Mouse (Mus musculus): ENCODE results near the gene Il6ra. TPM values are rescaled to one million over a fixed set of nuclear protein-coding genes. Genes with fewer than 3 reads are reported as not detected.

Il6ra gene
- total and polyA plus RNA-seq, 3 experiments, result under 0.01 TPM; not detected in 2

DNA sequence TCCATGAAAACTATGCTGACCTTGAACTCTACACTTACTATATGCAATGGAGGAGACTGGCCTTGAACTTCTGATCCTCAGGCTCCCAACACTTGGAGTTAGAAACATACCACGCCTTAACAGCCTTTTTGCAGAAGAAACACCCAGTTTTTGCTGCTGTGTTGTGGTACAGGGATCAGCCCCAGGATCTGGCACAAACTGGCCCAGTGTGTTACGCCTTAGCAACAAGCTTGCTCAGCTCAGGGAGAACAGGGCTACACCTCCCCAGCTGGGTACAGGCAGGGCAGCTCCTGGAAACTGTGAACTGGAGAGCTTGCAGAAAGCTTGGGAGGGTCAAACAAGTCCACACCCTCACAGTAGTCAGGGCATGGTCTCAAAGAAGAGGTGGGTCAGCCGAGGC lies 23.5 kb upstream of the Il6ra start:
- ATAC-seq (ENCODE audit: extremely low read depth, insufficient number of reproducible peaks, low FRiP score, poor library complexity, severe bottlenecking) (no peak), DNase-seq (ENCODE audit: low spot score) (no peak)
- Histone ChIP-seq H3K27me3 (ENCODE audit: insufficient read depth, low read length) (peaks cover 26% of the 10 kb centered on the region), H3K36me3 (replicated peaks) (no peaks in the 10 kb centered on the region), H3K9me3 (replicated peaks) (no peaks in the 10 kb centered on the region), H3K4me3 (ENCODE audit: low read depth, low read length) (no peak overlapping the region), H3K4me1 (ENCODE audit: insufficient read depth, low read depth, low read length) (no peaks in the 10 kb centered on the region)
- TF ChIP-seq POLR2AphosphoS5 (IDR thresholded peaks at IDR 0.05; ENCODE audit: insufficient replicate concordance, low read depth, low read length) (no peak), GATA2 (IDR thresholded peaks at IDR 0.05; ENCODE audit: borderline replicate concordance, low read depth, low read length) (no peak), GATA1 (IDR thresholded peaks at IDR 0.05; ENCODE audit: borderline replicate concordance, low read length) (no peak), TAL1 (conservative IDR thresholded peaks at IDR 0.05; ENCODE audit: low read depth, low read length) (no peak), CTCF (IDR thresholded peaks at IDR 0.05; ENCODE audit: low read depth, low read length) (no peak)

DNA sequence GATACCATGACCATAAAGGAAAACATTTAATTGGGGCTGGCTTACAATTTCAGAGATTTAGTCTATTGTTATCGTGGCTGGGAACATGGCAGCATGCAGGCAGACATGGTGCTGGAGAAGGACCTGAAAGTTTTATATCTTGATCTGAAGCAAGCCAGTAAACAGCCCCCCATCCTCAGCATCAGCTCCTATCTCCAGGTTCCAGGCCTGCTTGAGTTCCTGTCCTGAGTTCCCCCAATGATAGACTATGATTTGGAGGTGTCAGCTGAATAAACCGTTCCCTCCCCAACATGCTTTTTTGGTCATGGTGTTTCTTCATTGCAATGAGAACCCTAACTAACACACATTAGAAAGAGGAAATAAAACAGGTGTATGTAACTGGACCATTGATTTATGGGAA lies 19.9 kb upstream of the Il6ra start:
- ATAC-seq (ENCODE audit: extremely low read depth, insufficient number of reproducible peaks, low FRiP score, poor library complexity, severe bottlenecking) (no peak), DNase-seq (ENCODE audit: low spot score) (no peak)
- no peak for TF ChIP-seq GATA1 (IDR thresholded peaks at IDR 0.05; ENCODE audit: borderline replicate concordance, low read length)
- no peak overlapping the region for H3K4me3 ChIP-seq (ENCODE audit: low read depth, low read length)
- no peaks in the 10 kb centered on the region for H3K9me3 ChIP-seq (replicated peaks)
- H3K36me3 ChIP-seq (replicated peaks), result no peaks in the 10 kb centered on the region
- peaks cover 15% of the 10 kb centered on the region for H3K27me3 ChIP-seq (ENCODE audit: insufficient read depth, low read length)
- no peaks in the 10 kb centered on the region for H3K4me1 ChIP-seq (ENCODE audit: insufficient read depth, low read depth, low read length)

DNA sequence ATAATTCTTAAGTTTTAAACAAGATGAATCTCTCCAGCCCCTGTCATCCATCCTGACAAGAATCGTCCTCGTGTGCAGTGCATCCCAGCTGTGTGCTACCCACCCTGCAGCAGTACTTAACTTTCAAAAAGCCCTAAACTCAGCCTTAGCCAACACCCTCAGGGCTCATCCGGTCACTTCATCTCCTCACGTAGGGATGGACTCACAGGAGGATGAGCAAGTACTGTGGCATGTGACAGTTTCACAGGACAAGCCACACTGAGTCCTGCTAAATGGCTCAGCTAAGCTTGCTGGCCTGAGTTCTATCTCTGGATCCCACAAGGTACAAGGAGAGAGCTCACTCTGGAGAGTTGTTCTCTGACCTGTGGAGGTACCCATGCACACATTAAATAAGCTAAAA lies 16.0 kb upstream of the Il6ra start:
- DNase-seq (ENCODE audit: low spot score), result no peak

DNA sequence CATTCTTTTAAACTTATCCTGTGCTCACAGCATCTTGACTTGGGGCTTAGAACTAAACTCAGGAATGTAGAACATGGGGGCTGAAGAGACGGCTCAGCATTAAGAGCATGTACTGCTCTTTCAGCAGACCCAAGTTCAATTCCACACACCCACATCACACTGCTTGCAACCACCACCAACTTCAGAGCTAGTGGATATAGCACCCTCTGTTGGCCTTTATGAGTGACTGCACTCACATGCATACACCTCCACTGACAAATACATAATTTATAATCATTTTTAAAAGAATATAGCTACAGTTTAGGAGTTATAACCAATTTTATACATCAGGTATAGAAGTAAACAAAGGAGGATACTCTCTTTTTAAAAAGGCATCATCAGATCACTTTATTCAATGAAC lies 13.4 kb upstream of the Il6ra start:
- no peak for TF ChIP-seq POLR2AphosphoS5 (IDR thresholded peaks at IDR 0.05; ENCODE audit: insufficient replicate concordance, low read depth, low read length)
- TF ChIP-seq GATA2 (IDR thresholded peaks at IDR 0.05; ENCODE audit: borderline replicate concordance, low read depth, low read length), result no peak
- no peak for TF ChIP-seq GATA1 (IDR thresholded peaks at IDR 0.05; ENCODE audit: borderline replicate concordance, low read length)
- TF ChIP-seq CTCF (IDR thresholded peaks at IDR 0.05; ENCODE audit: low read depth, low read length), result no peak
- TF ChIP-seq TAL1 (conservative IDR thresholded peaks at IDR 0.05; ENCODE audit: low read depth, low read length), result no peak
- no peaks in the 10 kb centered on the region for H3K4me1 ChIP-seq (ENCODE audit: insufficient read depth, low read depth, low read length)
- ATAC-seq (ENCODE audit: extremely low read depth, insufficient number of reproducible peaks, low FRiP score, poor library complexity, severe bottlenecking), result no peak
- no peak overlapping the region for H3K4me3 ChIP-seq (ENCODE audit: low read depth, low read length)
- no peaks in the 10 kb centered on the region for H3K9me3 ChIP-seq (replicated peaks)
- H3K36me3 ChIP-seq (replicated peaks), result no peaks in the 10 kb centered on the region
- peaks cover 5% of the 10 kb centered on the region; the same call in 1 of the 2 replicates for H3K27me3 ChIP-seq (ENCODE audit: insufficient read depth, low read length)
- no peak for DNase-seq (ENCODE audit: low spot score)

More for the DNA sequence above, 16.0 kb upstream of the Il6ra start:
- Histone ChIP-seq H3K4me3 (ENCODE audit: low read depth, low read length) (no peak overlapping the region), H3K27me3 (ENCODE audit: insufficient read depth, low read length) (peaks cover 3% of the 10 kb centered on the region; the same call in 1 of the 2 replicates), H3K36me3 (replicated peaks) (no peaks in the 10 kb centered on the region), H3K4me1 (ENCODE audit: insufficient read depth, low read depth, low read length) (no peaks in the 10 kb centered on the region), H3K9me3 (replicated peaks) (no peaks in the 10 kb centered on the region)
- no peak for TF ChIP-seq CTCF (IDR thresholded peaks at IDR 0.05; ENCODE audit: low read depth, low read length)
- TF ChIP-seq POLR2AphosphoS5 (IDR thresholded peaks at IDR 0.05; ENCODE audit: insufficient replicate concordance, low read depth, low read length), result no peak
- no peak for TF ChIP-seq GATA2 (IDR thresholded peaks at IDR 0.05; ENCODE audit: borderline replicate concordance, low read depth, low read length)
- TF ChIP-seq GATA1 (IDR thresholded peaks at IDR 0.05; ENCODE audit: borderline replicate concordance, low read length), result no peak
- TF ChIP-seq TAL1 (conservative IDR thresholded peaks at IDR 0.05; ENCODE audit: low read depth, low read length), result no peak
- ATAC-seq (ENCODE audit: extremely low read depth, insufficient number of reproducible peaks, low FRiP score, poor library complexity, severe bottlenecking), result no peak

DNA sequence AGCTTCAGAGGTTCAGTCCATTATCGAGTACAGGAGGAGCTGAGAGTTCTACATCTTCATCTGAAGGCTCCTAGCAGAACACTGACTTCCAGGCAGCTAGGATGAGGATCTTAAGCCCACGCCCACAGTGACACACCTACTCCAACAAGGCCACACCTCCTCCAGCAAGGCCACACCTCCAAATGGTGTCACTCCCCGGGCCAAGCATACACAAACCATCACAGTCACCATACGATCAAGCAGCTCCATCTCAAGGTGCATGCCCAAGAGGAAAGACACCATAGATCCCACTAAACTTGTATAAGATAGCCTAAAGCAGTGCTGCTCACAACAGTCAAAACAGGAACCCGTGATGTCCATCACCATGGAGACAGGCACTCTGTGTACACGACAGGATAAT lies 7.7 kb upstream of the Il6ra start:
- no peaks in the 10 kb centered on the region for H3K36me3 ChIP-seq (replicated peaks)
- no peak for ATAC-seq (ENCODE audit: extremely low read depth, insufficient number of reproducible peaks, low FRiP score, poor library complexity, severe bottlenecking)
- no peak overlapping the region for H3K4me3 ChIP-seq (ENCODE audit: low read depth, low read length)
- no peaks in the 10 kb centered on the region for H3K4me1 ChIP-seq (ENCODE audit: insufficient read depth, low read depth, low read length)
- no peak for TF ChIP-seq CTCF (IDR thresholded peaks at IDR 0.05; ENCODE audit: low read depth, low read length)
- TF ChIP-seq TAL1 (conservative IDR thresholded peaks at IDR 0.05; ENCODE audit: low read depth, low read length), result no peak
- TF ChIP-seq GATA1 (IDR thresholded peaks at IDR 0.05; ENCODE audit: borderline replicate concordance, low read length), result no peak
- TF ChIP-seq GATA2 (IDR thresholded peaks at IDR 0.05; ENCODE audit: borderline replicate concordance, low read depth, low read length), result no peak
- no peak for TF ChIP-seq POLR2AphosphoS5 (IDR thresholded peaks at IDR 0.05; ENCODE audit: insufficient replicate concordance, low read depth, low read length)
- no peak for DNase-seq (ENCODE audit: low spot score)
- no peaks in the 10 kb centered on the region for H3K9me3 ChIP-seq (replicated peaks)
- peaks cover 13% of the 10 kb centered on the region for H3K27me3 ChIP-seq (ENCODE audit: insufficient read depth, low read length)

DNA sequence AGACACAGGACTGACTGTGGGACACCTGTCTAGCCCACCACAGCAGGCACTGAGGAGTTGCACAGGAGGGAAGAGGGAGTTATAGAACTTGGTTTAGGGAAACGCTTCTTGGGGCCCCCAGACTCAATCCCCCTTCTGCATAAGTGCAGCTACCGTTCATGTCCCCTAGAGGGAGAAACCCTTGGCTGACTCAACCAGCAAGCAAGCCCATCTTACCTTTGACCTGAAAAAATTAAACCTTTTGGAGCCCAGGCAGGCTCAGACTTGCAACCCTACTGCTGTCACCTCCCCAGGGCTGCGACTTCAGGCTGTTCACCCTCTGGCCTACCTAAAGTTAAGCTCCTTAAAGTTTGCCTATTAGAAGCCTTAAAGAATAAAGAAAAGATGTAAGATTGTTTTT lies 4.4 kb upstream of the Il6ra start:
- TF ChIP-seq POLR2AphosphoS5 (IDR thresholded peaks at IDR 0.05; ENCODE audit: insufficient replicate concordance, low read depth, low read length) (no peak), TAL1 (conservative IDR thresholded peaks at IDR 0.05; ENCODE audit: low read depth, low read length) (no peak), GATA1 (IDR thresholded peaks at IDR 0.05; ENCODE audit: borderline replicate concordance, low read length) (no peak), GATA2 (IDR thresholded peaks at IDR 0.05; ENCODE audit: borderline replicate concordance, low read depth, low read length) (no peak), CTCF (IDR thresholded peaks at IDR 0.05; ENCODE audit: low read depth, low read length) (no peak)
- peaks cover 15% of the 10 kb centered on the region for H3K27me3 ChIP-seq (ENCODE audit: insufficient read depth, low read length)
- H3K9me3 ChIP-seq (replicated peaks), result no peaks in the 10 kb centered on the region
- no peak for ATAC-seq (ENCODE audit: extremely low read depth, insufficient number of reproducible peaks, low FRiP score, poor library complexity, severe bottlenecking)
- H3K4me3 ChIP-seq (ENCODE audit: low read depth, low read length), result no peak overlapping the region
- DNase-seq (ENCODE audit: low spot score), result no peak
- H3K4me1 ChIP-seq (ENCODE audit: insufficient read depth, low read depth, low read length), result no peaks in the 10 kb centered on the region
- no peaks in the 10 kb centered on the region for H3K36me3 ChIP-seq (replicated peaks)

DNA sequence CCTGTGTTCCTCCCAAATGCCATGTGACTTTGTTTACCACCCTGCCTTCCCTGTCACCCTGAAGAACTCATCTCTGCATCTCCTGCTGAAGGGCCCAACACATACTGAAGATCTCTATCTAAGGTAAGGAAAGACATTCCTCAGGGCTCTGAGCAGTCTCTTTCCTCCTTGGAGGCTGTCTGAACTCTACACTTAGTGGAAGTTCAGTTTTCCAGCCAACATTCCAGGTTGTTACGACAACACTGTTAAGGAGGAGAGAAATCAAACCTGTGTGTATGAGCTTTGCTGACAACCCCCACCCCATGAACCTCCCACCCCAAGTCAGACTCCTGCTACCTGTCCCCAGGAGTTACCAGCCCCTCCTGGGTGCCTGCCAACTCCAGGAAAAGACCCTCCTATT lies 3.6 kb upstream of the Il6ra start:
- Histone ChIP-seq H3K9me3 (replicated peaks) (no peaks in the 10 kb centered on the region), H3K4me3 (ENCODE audit: low read depth, low read length) (no peak overlapping the region), H3K36me3 (replicated peaks) (no peaks in the 10 kb centered on the region), H3K4me1 (ENCODE audit: insufficient read depth, low read depth, low read length) (no peaks in the 10 kb centered on the region), H3K27me3 (ENCODE audit: insufficient read depth, low read length) (peaks cover 17% of the 10 kb centered on the region)
- TF ChIP-seq GATA1 (IDR thresholded peaks at IDR 0.05; ENCODE audit: borderline replicate concordance, low read length), result no peak
- no peak for TF ChIP-seq CTCF (IDR thresholded peaks at IDR 0.05; ENCODE audit: low read depth, low read length)
- no peak for TF ChIP-seq TAL1 (conservative IDR thresholded peaks at IDR 0.05; ENCODE audit: low read depth, low read length)
- no peak for TF ChIP-seq POLR2AphosphoS5 (IDR thresholded peaks at IDR 0.05; ENCODE audit: insufficient replicate concordance, low read depth, low read length)
- no peak for TF ChIP-seq GATA2 (IDR thresholded peaks at IDR 0.05; ENCODE audit: borderline replicate concordance, low read depth, low read length)
- no peak for ATAC-seq (ENCODE audit: extremely low read depth, insufficient number of reproducible peaks, low FRiP score, poor library complexity, severe bottlenecking)
- no peak for DNase-seq (ENCODE audit: low spot score)

Data from G1E (cell line).